Mouse (Mus musculus) heart, postnatal 0 days (tissue): ENCODE measurements around the gene Elp4.

Experiments used
- CTCF ChIP-seq: IDR thresholded peaks from 2 replicates; pipeline ENCODE4 v1.5.1; 2016; ENCODE audit warnings: antibody characterized with exemption, control low read depth, low read depth
- EP300 ChIP-seq: IDR thresholded peaks from 2 replicates; pipeline ENCODE4 v1.6.1; 2016; ENCODE audit warnings: antibody characterized with exemption, low read depth

DNA sequence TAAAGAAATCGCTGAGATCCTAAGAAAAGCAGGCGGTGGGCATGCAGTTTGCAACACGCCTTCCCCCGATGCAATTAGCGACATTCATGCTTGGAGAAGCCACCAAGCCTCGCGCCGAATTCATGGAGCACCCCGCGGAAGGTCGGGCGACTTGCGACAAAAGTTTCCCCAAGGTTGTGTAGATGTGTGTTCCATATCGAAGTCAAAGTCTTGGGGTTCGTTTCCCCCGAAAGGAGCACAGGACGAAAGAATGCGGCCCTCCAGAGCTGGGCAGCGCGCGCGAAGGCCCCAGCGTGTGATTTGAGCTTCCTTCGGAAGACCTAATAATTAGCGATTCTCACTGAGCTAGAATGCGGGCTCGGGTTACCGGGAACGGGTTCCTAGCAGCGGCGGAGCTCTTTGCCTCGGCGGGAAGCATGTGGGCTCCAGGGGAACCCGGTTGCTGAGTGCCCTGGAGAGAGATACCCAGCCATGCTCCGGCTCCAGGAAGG lies 234.9 kb downstream of the Elp4 start:
- no peak for TF ChIP-seq CTCF
- no peak for TF ChIP-seq EP300
